Mouse (Mus musculus) 3T3-L1 (cell line): Measurements from ENCODE around the gene Asf1a.
"Not testable (repeated sequence)": the region's sequence is repeated elsewhere in the genome, so short reads cannot be mapped to it uniquely, and the experiment has no call there.

Experiments used
- DNase-seq: peaks from one replicate; pipeline ENCODE4 v3.0.0-alpha.2; 2015; ENCODE audit warnings: low read depth, low spot score

Gene Asf1a

DNA sequence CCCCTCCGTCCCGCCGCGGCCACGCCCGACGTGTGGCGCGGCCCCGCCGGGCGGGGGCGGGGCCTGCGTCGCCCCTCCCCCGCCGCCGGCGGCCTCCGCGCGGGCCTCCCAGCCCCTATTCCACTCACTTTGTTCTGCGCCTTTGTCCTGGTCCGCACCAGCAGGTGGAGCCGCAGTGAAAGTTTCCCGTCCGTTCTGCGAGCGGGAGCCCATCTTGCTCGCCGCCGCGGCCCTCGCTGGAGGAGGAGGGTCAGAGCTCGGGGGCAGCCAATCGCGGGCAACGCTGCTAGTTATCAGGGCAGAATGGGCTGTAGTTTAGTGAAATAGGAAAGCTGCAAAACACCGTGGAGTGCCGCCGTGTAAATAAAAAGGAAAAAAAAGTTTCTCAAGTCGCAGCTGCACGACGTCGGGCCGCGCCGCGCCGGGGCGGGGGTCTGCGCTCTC, at the start of gene Asf1a:
Gene Asf1a (plus strand): TSS at position 81 of the 444 bp plus-strand sequence.
- peak; percentile 94 for DNase-seq

DNA sequence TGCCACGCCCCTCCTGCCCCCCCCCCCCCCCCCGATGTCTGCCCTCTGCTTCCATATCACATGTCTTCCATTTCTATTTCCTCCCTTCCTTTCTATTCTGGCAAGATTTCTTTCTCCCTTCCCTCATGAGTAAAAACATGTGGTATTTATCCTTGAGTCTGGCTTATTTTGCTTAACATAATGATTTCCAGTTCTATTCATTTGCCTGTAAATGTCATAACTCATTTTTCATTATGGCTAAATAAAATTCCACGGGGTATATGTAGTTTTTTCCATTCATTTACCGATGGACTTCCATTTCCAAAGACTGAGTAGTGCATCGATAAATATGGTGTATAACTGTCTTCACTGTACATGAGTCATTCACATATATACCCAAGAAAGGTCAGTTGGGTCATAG, 34.6 kb upstream of the Asf1a start:
- no peak for DNase-seq

DNA sequence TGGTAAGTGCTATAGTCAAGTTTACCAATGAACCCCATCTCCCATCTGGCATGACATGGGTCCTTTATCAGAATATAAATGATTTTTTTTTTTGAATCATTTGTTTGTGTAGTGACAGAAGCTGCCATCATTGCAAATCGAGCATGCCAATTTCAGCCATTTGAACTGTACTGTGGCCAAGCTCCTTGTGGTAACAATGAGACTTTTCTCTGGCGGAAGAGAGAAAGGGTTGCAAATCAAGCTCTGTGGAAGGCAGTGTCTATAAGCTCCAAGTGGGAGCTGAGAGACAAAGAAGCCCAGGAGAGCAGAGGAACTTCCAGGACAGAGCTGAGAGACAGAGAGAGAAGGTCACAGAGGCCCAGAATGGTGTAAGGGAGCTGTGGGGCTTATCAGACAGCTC, 31.0 kb upstream of the Asf1a start:
- no peak for DNase-seq

DNA sequence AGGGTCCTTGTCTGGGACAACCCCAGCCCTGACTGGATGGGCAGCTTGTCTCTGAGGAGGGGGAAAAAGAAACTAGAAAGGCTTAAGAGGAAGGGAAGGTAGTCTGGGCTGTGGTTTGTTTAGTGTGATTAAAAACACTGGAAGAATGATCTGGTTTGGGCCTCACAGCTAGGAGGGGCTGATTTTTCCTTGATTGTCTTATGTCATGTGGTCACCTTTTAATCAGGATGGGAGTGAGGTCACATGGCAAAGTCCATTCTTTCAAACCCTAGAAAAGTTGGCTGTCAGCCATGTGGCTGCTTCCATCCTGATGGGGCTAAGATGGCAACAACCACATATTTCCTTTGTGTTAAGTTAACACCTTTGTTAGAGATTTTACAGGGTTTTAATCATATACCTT, 28.0 kb upstream of the Asf1a start:
- no peak for DNase-seq

DNA sequence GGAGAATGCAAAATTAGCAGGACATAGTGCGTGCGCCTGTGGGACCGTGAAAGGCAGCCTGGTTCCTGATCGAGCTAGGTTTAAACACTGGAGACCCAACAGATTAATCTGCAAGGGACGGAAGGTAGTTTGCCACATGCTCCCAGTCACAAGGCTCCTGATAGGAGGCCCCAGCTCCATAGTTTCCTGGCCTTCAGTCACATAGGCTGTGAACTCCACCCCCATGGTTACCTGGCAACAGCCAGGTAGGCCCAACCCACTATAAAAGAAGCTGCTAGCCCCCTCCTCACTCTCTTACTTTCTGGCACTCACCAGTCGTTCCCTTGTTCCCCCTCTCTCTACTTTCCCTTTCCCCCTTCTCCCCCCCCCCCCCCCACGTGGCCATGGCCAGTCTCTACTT, 16.4 kb upstream of the Asf1a start:
- DNase-seq: no peak

DNA sequence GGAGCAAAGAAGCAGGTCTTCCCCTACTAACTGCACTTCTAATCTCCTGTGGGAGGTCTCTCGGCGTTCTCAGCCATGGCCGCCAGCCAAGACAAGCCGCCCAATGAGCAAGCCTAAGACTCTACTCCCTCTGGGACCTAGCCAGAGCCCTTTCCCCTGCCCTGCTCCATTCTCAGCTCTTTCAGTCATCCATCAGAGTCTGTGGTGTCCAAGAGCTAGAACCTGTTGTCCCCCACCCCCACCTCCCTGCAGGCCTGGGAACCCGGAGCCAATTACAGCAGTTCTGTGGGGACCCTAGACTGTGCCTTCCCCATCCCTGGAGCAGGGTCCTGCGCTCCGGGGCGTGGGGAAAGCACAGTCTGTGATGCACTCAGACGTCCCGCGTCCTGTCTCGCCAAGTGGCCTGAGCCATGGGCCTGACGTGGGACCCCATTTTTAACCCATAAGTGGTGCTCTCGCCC, 15.9 kb upstream of the Asf1a start:
- no peak for DNase-seq

DNA sequence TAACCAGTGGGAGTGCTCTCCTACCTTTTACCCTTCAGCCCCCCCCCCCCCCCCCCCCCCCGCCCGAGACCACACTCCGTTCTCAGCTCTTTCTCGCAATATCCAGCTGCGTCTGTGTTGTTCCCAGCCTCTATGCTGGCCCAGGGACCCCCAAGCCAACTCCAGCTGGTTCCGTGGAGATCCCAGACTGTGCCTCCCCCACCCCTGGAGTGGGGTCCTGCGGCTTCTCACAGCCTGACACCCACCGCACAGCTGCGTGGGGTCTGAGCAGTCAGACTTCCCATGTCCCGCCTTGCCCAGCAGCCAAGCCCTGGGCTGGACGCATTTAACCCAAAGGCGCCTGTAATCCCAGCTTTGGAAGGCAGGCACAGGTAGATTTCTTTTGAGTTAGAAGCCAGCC, 15.5 kb upstream of the Asf1a start:
- DNase-seq: no peak

DNA sequence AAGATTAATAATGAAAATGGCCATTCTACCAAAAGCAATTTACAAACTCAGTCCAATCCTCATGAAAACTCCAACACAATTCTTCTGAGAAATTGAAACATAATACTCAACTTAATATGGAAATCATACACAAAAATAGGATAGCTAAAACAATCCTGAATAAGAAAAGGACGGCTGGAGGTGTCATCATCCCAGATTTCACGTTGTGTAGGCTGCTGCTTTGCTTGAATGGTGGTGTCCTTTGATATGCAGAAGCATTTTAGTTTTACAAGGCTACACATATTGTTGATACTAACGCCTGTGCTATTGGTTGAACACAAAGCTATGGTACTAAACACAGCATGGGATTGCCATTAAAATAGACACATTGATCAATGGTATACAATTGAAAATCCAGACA, 10.8 kb upstream of the Asf1a start:
- no peak for DNase-seq

DNA sequence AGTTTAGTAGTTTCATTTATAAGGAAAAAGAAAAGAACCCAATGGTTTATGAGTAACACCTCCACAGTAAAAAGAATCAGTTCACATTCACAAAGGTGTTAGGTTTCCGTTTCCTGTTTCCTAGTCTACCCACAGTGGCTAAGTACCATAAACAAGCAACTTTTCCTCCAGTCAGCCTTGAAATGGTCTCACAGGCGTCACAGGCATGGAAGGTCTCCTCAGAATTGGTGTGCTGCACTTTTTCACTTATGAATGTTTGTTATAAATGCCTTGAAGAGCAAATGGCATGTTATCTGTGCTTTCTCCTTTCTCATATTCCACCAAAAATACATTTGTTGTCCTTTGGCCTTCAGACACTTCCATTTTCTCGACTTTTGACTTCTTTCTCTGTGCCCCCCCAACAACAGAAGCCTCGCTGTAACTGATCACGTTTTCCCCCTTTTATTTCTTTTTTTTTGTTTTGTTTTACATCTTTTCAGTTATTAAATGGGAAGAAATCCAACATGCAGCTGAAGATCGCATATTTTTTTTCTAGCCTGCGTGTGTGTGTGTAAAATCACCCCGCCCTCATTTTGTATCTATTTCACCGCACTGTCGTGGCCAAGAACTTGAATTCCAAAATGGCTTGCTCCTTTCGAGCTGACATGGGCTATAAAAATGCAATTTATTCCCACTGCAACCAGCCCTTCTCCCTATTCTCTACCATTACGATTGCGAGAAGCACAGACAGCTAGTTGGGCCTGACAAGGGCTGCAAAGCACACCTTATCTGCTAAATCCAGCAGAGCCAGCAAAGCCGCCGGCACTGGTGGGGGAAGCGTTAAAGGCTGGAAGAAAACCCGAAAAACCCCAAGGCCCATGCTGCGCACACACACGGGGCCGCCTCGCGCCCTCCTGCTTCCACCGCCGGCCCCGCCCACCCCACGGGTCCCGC, 547 bp upstream of the Asf1a start:
- DNase-seq: peak; percentile 45

DNA sequence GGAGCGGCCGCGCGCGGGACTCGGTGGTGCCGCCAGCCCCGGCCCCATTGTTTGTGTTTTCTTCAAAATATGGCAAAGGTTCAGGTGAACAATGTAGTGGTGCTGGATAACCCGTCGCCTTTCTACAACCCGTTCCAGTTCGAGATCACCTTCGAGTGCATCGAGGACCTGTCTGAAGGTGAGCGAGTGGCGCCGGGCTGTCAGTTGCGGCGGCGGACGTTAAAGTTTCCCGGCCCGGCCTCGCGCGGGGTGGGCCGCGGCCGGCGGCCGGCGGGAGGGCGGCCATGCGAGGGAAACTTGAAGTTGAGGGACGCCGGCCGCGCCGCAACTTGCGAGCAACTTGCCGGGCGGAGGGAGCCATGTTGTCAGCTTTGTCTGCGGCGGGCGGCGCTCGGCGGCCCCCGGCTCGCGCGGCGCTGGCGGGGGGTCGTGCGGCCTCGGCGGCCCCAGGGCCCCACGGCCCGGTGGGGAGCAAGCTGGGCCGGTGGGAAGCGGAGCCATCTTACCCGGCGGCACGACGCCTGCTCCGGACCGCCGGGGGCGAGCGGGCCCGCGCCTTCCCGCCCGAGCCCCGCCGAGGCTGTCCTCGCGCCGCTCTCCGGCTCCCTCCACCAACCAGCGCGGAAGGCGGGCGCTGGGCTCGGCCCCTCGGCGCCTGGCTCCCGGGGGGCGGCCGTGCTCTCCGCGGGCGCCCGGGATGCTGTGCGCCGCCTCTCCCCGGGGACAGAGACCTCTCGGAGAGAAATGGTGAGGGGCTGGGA, 744 bp downstream of the Asf1a start:
- DNase-seq: no peak

DNA sequence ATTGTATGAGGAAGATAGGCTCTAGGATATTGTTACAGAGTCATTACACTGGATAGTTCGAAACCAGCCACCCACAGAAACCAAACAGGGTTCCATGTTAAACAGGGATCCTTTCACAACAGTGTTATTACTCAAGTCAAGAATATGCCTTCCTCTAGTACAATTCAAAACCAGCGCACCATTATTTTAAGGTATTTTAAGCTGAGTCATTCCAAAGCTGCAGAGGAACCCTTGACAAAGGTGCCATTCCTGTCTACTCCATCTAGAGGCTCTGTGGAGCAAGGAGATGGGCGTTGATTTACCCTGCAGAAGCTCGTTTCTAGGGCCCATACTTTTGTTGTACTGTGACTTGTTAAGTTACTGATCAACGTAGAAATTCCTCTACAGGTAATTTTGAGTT, 2.3 kb downstream of the Asf1a start:
- peak; percentile 72 for DNase-seq

DNA sequence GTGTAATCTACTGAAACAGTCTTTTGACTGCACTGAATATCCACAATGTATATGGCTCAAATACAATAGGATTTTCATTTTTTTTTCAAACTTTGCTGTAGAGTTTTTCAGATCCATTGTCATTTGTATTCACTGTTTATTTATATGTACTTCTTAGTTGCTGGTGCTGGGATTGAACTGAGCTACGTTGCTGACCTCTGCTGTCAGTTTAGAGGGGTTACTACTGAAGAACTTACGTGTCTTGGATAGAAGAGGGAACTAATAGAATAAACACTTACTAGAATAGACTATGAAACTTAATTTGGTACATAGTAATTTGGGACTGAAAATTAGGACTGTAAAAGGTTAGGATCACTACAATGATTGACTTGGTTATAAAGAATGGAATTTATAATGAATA, 8.8 kb downstream of the Asf1a start:
- DNase-seq: peak; percentile 11

DNA sequence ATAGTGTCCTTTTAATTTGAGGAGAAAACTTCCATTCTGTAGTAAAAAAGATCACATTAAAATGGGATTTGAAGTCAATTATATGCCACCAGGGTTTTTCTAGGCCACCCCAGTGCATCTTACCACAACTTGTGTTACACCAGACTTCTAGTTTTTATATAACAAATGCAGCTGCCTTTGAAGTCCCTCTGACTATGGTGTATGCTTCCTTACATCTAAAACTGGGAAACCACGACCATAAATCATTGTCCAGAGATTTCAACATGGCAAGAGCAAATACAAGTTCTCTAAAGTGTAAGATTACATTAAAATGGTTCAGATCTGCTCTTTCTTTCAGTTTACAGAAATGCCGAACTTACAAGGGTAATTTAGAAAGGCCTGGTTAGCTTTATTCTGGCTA, 11.7 kb downstream of the Asf1a start:
- DNase-seq: peak; percentile 22

DNA sequence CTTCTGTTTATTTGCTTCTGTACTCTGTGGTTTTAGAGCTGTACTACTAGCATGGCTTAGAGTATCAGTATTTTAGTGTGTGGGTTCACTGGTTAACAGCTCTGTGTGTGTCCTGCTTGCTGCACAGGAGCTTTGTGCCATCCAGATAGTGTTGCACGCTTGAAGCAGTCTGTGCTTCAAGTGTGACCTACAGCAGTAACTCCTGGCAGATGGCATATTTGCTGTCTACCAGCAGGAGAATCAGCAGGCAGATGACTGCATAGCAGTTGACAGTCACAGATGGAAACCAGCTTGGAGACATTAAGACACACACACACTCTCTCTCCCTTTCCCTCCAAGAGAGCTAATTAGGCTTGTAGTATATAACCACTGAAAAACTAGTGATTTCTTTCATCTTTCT, 15.6 kb downstream of the Asf1a start:
- no peak for DNase-seq

DNA sequence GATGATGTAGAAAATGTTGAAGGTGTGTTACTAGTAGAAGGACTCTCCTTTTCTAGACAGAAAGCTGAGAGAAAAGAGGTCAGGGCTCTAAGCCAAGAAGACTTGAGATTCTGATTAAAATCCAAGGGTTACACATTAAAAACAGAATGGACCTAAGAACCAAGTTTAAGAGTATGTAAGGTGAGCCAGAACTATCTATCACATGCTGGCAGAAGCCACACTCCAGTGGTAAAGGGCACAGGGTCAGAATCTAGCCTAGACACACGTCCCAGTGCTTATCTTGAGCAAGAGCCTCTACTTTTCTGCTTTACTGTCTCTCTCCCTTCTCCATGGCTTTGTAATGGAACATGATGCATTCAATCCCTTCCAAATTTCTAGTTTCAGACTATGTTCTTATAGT, 17.4 kb downstream of the Asf1a start:
- DNase-seq: no peak

DNA sequence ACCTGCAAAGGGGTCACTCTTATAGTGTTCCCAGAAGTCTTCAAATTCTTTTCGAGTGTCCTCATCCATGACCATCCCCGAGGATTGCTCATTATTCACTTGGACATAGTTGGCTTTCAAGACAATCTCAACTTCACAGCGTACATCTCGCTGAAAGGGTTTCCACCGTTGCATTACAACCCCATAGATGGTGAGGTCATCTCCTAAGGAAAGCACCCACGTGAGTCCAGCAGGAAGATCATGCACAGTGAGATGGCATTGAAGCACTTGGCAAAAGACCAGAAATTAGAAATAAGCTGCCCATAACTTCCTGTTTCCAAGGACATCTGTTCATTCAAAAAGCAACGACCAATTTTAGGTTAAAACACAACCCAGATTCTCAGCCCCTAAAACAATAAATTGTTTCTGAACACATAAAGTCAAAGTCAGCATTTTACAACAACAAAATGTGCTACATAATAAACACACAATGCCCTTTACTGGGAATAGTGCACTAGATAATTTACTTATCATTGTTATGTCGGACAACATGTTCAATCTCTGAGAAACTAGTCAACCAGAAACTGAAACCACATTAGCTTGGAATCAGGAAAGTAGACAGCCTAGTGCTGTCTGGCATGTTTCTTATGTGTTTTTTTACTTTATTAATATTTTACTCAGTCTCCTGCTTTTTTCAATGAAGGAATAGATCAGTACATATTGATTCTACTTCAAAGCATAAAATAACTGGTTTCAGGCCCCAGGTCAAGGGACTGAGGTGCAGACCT, 19.5 kb downstream of the Asf1a start:
- no peak for DNase-seq

DNA sequence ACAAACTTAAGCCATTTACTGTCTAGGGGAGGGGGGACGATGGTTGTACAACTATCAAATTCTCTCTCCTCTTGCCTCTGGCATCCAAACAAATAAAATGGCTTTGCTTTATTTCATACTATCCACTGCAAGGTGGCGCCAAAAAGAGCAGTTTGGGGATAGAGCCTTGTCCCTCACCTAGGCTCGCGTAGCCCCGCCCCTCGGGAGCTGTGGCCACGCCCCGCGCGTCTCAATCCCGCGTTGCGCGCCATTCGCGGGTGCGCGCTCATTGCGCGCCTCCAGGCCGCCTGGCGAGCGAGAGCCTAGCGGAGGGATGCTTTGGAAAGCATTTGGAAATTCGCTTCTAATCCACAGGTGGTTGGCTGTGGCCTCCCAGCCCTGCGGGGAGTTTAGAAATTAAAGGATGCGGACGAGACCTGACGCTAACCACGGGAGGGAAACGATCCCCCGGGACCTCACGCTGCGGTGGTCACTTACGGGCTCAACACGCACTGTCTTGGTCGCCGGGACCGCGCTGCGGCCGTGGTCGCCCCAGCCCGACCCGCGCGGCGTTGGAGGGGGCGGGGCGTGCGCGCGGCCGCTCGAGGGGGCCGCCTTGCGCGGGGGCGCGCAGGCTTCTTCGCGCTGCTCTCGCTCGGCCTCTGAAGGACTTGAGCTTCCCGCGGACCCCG, 32.8 kb downstream of the Asf1a start:
- peak; percentile 86 for DNase-seq

DNA sequence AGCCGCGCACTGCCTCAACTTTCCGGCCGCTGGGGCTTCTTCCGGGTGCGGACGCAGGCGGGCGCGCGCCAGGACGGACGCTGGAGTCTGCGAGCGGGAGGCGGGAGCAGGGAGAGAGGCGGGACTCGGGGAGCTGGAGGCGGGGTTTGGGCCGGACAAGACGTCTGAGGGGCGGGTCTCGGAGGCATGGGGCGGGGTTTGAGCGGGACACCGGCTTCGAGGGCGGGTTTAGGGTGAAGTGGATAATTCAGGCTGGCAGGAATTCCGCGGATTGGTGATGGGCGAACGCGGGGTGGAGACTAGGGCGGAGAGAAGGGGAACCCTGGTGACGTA, 33.3 kb downstream of the Asf1a start:
- peak; percentile 97 for DNase-seq

DNA sequence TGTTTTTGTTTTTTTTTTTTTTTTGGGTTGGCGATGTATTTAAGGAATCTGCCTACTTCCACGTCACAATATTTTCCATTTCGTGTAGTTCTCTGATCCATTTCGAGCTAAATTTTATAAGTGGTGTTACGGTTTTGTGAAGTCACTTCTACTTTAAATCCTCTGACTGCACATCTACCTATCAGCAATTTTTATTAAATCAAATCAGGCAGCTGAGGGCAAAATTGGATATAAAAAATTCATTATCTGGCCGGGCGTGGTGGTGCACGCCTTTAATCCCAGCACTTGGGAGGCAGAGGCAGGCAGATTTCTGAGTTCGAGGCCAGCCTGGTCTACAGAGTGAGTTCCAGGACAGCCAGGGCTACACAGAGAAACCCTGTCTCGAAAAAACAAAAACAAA, 33.8 kb downstream of the Asf1a start, which contains the start of gene Mcm9:
Gene Mcm9 (minus strand): TSS at position 101 of the 400 bp plus-strand sequence.
- DNase-seq: not testable (repeated sequence)

DNA sequence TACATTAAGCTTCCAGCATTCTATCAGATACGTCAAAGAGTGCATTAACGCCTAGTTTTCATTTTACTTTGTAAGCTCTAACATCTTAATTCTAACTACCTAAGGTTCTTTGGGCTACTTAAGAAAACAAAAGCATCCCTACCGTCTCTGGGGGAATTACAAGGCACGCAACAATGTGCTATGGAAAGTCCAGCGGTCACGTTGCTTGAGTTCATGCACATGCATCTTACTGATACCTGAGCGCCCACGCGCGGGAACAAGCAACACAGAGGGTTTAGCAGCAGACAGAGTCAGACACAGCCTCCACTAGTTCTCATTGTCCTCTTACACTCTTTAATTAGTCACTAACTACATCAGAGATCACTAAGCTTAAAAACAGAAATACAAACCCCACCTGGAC, 37.6 kb downstream of the Asf1a start:
- DNase-seq: no peak

DNA sequence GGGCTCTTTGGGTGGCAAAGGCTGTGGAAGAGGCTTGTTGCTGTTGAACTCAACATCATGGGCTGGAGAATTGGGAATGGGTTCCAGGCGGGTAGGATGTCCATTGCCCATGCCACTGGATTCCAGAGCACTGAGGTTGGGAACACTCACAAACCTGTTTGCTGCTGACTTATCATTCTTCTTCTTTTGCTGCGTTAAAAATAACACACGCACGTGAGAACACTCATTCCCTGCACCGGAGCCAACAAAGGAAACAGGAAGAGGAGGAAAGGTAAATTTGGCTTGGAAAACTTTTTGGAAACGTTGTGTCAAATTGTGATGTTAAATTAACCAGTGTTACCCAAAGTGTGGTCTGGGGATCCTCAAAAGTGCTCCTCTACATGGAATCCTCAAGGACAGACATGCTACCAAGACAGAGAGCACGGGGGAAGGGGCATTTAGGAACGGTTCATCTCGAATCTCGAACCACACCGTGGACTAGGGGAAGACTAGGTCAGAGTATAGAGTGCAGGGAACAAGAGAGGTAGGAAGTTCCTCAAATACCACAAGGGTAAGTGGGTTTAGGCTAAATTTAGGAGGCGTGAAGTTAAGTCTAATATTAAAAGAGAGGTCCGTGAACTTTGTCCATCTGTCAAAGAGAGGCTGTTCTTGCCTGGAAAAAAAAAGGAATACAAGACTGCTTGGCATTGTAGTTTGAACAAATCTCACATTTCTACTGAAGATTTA, 38.9 kb downstream of the Asf1a start:
- no peak for DNase-seq
